Mouse (Mus musculus): ENCODE measurements around the gene Slc35f6. TPM values are rescaled to one million over a fixed set of nuclear protein-coding genes. Genes with fewer than 3 reads are reported as not detected.
"Not testable (repeated sequence)": the region's sequence is repeated elsewhere in the genome, so short reads cannot be mapped to it uniquely, and the experiment has no call there.

The Slc35f6 gene
- polyA plus RNA-seq, 2 experiments from 2014 or later: 8.7 to 15.7 TPM

- ATAC-seq: no peak
Measured at GRCm38 (mm10) chr5:30660813-30661212, 13.1 kb downstream of the Slc35f6 start.

DNA sequence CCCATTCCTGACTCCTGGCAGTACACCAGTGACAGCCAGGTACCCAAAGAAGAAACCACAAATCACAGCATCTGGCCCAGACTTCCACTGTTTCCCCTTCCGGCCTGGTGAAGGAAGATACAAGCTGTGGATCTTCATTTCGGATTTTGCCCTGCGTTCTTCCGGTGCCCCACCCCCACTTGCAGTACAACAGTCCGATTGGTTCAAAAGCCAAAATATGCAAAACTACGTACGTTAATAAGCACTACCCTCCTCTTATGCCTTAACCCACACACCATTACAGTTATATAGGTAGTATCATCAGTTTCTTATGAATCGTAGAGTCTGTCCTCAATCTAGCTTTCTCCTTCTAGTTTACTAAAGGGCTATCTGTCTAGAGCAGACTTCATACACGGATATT is 17.6 kb downstream of the Slc35f6 start:
- no peak for ATAC-seq

DNA sequence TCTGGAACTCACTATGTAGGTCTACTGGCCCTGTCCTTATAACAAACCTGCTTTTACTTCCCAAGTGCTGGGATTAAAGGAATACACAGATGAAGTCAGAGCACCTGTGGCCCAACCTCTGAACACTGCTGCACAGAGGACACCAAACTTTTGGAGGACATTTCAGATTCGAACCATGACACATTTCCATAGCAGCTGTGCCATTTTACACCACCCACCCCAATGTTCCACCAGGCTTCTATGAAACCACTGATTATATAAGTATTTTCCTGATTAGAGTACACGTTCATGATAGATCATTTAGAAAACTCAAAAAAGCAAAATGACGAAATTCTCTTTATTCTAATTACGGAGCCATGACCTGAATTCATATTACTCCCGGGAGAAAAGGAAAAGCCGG is 18.2 kb downstream of the Slc35f6 start:
- ATAC-seq: no peak

GRCm38 (mm10) chr5:30666391-30667195 is 18.9 kb downstream of the Slc35f6 start, which contains the start of gene Cenpa:
Gene Cenpa, plus strand, starts transcription at chr5:30666777.
- peak; percentile 98 for ATAC-seq

- ATAC-seq: no peak
Measured at GRCm38 (mm10) chr5:30667215-30667614, 19.5 kb downstream of the Slc35f6 start.

DNA sequence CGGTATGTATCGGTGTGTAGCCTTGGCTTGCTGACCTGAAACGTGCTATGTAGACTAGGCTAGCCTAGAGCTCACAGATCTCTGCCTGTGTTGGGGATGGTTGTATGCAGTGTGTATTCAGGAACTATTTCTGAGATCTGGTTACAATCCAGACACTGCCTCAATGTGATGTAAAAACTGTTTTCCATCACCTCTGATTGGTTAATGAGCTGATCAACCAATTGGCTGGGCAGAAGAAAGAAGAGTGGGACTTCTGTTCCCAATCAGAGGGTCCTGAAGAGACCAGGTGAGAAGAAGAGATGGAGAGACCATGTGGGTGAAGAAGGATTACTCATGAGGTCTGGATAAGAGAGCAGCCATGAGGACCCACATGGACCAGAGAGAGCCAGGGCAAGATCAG is 20.0 kb downstream of the Slc35f6 start:
- no peak for ATAC-seq

- no peak for ATAC-seq
Measured at GRCm38 (mm10) chr5:30668637-30669495, 21.1 kb downstream of the Slc35f6 start.

- no peak for ATAC-seq
Measured at GRCm38 (mm10) chr5:30669496-30669830, 21.7 kb downstream of the Slc35f6 start.

GRCm38 (mm10) chr5:30670091-30670490 is 22.4 kb downstream of the Slc35f6 start:
- no peak for ATAC-seq

DNA sequence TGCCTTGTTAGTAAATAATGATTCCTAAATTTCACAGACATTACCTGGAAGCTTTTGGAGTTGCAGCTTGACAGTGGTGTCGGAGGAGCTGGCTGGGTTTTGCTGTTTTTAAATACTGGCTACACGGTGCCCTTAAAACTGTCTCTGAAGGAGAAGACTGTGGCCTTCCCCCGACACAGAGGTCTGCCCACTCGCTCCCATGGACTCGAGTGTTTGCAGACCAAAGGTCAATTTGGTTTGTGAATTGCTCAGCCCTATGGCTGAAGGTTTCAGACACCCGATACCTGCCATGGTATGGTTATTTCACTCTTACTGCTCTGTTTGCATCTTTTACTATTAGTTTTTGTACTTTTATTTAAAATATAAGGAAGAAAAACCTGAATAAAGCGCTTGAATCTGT is 26.3 kb downstream of the Slc35f6 start:
- ATAC-seq: no peak

DNA sequence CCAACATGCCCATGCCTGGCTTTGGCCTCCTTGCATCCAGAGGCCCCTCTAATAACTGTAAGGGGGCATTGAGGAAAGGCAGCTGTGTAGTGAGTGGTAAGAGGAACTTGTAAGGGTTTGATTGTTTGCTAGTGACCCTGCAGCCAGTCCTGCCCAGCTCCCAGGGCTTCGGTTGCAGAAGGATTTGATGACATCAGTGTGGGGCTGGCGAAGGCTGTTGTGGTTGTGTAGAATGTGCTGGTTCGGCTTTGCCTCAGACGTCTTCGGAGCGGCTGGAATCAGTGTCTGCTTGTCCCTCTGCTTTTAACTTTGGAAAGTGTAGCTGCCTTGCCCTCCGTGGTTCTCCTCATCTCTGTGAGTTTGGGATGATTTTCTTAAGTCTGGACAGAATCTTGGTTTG is 29.1 kb downstream of the Slc35f6 start:
- ATAC-seq: no peak

DNA sequence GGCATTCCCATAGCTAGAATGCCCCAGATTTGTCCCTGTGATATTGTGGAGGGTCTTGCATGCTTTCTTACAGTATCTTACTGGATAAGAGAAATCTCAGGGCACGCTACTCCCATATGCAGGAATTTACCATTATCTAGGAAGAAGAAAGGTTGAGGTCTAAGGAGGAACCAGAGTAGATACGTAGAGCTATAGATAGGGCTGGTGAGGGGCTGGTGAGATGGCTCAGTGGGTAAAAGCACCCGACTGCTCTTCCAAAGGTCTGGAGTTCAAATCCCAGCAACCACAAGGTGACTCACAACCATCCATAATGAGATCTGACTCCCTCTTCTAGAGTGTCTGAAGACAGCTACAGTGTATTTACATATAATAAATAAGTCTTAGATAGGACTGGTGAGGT is 30.3 kb downstream of the Slc35f6 start:
- not testable (repeated sequence) for ATAC-seq

DNA sequence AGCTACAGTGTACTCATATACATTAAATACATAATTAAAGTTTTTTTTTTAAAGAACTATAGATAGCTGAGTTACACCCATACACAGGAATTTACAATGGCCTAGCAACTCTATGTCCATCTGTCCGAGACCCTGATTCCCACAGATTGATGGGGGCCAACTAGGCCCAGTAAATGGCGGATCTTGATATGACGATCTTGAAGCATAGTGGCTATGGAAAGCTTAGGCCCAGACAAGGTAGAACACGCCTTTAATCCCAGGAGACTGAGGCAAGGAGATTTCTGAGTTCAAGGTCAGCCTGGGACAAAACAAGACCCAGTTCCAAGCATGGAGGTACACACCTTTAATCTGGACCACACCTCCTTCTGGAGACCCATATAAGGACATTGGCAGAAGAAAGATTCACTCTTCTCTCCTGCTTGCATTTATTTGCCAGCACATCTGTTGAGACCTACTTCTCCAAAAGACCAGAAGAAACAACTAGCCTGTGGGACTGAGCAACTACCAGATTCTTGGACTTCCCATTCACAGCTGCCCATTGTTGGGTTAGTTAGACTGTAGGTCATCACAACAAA is 31.1 kb downstream of the Slc35f6 start:
- no peak for ATAC-seq

GRCm38 (mm10) chr5:30679593-30679992 is 31.9 kb downstream of the Slc35f6 start:
- ATAC-seq: no peak

DNA sequence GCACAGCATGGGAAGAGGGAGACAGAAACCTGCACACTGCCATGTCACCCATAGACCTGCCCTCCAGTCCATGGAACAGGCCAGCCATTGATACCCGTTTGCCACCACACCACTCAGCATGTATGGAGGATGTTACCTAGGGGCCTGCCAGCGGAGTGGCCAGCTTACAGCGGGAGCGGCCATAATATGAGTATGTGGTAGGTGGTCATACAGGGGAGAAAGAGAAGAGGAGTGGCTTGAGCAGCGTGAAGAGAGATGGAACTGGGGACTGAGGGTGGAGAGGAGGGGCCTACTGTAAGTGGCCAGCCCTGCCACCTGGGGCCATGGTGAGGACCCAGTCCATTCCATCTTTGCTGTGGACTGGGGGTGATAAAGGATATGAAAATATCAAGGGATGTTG is 34.2 kb downstream of the Slc35f6 start:
- ATAC-seq: no peak

GRCm38 (mm10) chr5:30682967-30683600 is 35.4 kb downstream of the Slc35f6 start:
- ATAC-seq: no peak

DNA sequence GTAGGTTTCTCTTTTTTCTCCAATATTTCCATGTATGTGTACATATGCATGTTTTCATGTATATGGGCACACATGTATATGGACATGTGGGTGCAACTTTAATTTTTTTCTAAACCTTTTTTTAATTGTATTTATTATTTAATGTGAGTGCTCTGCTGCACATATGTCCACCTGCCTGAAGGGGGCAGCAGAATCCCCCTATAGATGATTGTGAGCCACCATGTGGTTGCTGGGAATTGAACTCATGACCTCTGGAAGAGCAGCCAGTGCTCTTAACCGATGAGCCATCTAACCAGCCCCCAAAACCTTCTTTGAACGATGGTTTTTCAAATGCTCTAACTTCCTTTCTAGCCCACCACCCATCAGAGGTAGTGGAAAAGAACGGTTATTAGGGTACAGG is 36.3 kb downstream of the Slc35f6 start:
- ATAC-seq: no peak

GRCm38 (mm10) chr5:30686781-30687180 is 39.0 kb downstream of the Slc35f6 start:
- no peak for ATAC-seq

DNA sequence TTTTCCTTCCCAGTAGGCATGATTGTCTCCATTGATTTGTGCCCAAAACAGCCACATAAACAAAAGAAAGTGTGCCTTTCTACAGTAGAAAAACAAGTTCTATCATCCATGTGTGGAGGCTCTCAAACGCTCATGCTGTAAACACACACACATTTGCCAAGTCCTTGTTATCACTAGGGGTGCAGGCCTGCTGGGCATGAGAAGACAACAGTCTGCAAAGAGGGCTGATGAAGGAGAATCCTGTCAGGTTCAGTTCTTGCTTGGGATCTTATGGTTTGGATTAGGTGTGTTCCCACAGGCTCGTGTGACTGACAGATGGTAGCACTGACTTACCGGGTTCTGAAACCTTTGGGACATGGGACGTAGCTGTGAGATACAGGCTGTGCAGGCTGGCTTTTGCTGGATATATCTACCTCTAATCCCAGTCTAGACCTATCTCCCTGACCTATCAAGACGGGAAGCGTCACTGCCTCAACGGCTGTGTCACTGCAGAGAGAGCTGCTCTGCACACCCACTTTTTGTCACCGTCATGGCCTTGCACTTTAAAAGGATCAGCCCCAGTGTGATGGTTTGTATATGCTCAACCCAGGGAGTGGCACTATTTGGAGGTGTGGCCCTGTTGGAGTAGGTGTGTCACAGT is 52.7 kb downstream of the Slc35f6 start:
- ATAC-seq: no peak

GRCm38 (mm10) chr5:30701373-30701772 is 53.6 kb downstream of the Slc35f6 start:
- not testable (repeated sequence) for ATAC-seq

DNA sequence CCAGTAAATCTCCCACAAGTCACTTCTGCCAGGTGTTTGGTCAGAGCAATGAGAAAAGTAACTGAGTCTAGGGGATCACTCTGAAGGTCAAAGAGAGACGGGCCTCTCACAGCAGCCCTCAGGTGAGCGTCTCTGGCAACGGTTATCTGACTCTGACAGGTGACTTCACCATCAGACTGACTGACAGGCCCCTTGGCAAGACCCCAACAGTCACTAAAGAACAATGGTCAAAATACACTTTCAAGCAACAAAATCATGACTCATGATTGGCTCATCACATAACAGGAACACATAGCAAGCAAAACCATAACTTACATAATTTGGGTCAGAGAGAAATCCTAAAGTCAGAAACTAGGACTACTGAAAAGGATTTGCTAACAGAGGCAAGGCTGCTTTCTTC is 54.1 kb downstream of the Slc35f6 start:
- ATAC-seq: no peak

All from activated CD4-positive, CD25-positive, alpha-beta regulatory T cell, adult 4 months (primary cell).